Mouse (Mus musculus) gastrocnemius, postnatal 25 days (tissue): ENCODE data around the gene Olfr1411. TPM values are rescaled to one million over a fixed set of nuclear protein-coding genes. Genes with fewer than 3 reads are reported as not detected.

Source experiments
- DNase-seq: peaks from one replicate; pipeline ENCODE4 v3.0.0; 2022
- long read RNA-seq, 2 experiments: library from polyadenylated mRNA; stranded (forward); transcript quantifications; one replicate each; pipeline ENCODE4 v2.0.0; 2021
- total RNA-seq, 2 experiments: library from RNA; stranded (reverse); gene quantifications; 1 replicate in 1 of 2; 2 replicates in 1 of 2; pipeline ENCODE4 v1.2.3; 2021

Gene Olfr1411
- not detected for total RNA-seq
- long read RNA-seq, experiment 1, result 0 reads
- long read RNA-seq, experiment 2, result 0 reads

- no peak for DNase-seq
Measured at GRCm38 (mm10) chr1:92594111-92594510, at the start of gene Olfr1411. TSS of gene Olfr1411 (plus strand) at chr1:92594411.

DNA sequence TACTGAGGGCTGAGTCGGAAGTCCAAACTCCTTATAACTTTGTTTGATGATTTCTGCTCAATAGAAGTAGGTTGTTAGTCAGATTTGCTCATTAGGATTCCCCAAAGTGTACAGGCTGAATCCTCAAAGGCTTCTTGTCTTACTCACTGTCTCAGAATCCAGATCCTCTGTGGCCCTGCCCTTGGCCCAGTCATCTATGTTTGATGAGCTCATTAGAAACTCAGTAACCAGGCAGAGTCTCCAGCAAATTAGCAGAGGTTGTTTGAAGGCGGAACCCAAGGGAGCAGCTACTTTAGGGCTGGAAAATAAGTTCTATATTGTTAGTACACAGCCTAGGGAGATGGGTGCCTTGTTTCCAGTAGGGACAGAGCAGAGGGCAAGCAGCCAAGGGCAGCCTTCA lies 48.3 kb upstream of the Olfr1411 start:
- no peak for DNase-seq

- no peak for DNase-seq
Measured at GRCm38 (mm10) chr1:92571022-92571421, 23.2 kb upstream of the Olfr1411 start, which contains the start of gene Olfr1413. TSS of gene Olfr1413 (plus strand) at chr1:92571322.

- no peak for DNase-seq
Measured at GRCm38 (mm10) chr1:92585479-92585878, 8.7 kb upstream of the Olfr1411 start, which contains the start of gene Olfr1412. TSS of gene Olfr1412 (plus strand) at chr1:92585779.

DNA sequence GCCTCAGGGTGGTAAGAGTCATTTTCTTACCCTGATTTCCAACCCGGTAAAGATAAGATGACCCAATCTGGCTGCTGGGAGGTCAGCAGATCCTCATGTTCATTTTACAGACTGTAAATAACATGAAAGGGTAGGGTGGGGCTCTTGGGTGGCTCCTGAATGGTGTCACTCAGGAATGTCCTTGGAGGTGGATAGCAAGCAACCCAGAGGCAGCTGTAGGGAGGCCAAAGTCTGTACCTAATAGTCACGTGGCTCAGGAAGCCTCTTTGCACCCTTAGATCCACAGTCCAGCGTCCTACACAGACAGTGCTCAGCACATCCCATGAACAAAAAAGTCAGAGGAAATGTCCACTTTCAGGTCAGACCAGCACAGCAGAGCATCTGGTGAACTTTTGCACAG lies 1.8 kb downstream of the Olfr1411 start:
- DNase-seq, result no peak

- DNase-seq, result no peak
Measured at GRCm38 (mm10) chr1:92605482-92605881, 11.3 kb downstream of the Olfr1411 start, which contains the start of gene Olfr1410. TSS of gene Olfr1410 (plus strand) at chr1:92605782.

DNA sequence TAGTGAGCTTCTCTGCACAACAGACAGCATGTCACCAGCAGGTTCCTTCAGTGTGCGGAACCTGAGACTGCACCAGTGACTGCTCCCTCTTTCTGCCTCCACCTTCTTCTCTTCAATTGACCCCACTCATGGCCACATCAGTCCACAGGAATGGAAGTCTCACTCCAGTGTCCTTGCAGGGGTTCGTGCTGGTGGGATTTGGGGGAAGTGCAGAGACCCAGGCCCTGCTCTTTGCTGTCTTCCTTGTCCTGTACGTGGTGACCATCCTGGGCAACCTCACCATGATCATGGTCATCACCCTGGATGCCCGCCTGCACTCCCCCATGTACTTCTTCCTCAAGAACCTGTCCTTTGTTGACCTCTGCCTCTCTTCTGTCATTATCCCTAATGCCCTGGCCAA lies 13.5 kb downstream of the Olfr1411 start:
- DNase-seq, result no peak

DNA sequence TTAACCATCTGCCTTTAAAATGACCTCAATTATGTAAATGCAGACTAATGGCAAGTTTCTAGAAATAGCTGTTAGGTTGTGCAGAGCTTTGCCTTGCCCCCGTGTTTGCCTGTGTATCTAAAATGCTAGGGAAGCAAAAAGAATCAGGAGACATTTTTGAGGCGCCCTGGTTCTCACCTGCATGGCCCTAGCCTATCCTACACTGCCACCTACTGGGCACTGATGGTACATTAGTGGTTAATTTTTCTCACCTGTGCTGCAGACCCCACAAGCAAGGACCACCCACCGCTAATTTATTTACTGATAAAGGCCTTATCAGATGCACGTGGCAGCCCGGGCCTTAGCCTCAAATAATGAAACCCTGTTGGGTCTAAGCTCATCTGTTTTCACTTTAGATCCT lies 16.8 kb downstream of the Olfr1411 start:
- no peak for DNase-seq

DNA sequence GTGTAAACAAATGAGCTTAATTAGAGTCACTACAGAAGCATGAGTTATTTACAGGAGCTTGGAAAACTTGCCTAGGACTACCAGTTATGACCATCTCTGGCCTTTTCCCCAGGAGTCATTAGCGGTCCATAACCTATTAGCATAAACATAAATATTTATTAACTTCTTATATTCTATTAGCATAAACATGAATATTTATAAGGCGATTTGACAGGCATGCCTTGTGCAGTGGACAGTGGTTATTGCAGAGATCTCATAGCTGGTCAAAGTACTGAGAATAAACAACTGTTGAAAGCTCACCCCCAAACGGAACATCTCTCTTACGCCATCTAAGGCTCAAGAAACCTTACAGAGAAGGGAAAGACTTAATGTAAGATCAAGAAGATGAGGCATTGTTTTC lies 19.0 kb downstream of the Olfr1411 start:
- no peak for DNase-seq

GRCm38 (mm10) chr1:92614516-92614915 lies 20.3 kb downstream of the Olfr1411 start:
- no peak for DNase-seq

DNA sequence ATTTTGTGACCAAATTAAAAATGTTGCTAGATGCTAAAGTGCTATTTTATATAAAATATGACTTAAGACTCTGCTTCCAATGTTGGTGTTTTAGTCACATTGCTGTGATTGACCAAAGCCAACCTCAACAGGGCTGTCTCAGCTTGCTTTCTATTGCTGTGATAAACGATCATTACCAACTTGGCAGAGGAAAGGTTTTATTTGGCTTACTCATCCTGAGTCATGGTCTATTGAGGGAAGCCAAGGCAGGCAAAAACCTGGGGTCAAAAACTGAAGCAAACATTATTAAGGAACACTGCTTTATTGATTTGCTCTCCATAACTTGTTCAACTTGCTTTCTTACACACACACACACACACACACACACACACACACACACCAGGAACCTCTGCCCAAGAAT lies 21.8 kb downstream of the Olfr1411 start:
- DNase-seq, result no peak

- DNase-seq, result no peak
Measured at GRCm38 (mm10) chr1:92617488-92617887, 23.3 kb downstream of the Olfr1411 start, which contains the start of gene Olfr12. TSS of gene Olfr12 (plus strand) at chr1:92617788.

DNA sequence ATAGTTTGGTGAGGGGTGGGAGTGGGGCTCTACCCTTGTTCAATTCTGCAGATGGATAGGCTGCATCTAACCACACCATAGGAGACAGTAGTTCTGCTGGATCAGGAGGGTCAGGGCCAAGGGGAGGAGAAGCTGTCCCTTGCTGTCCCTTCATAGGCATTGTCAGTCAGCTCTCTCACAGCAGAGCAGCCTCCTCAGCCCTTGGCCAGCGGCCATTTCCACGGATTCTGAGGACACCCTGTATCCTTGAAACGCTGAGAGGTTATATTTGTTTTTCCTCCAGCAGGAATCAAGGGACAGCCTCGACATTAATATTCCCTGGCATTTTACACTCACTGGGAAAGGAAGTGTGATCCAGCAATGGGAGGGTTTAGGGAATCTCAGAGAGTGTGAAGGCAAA lies 24.1 kb downstream of the Olfr1411 start:
- no peak for DNase-seq

DNA sequence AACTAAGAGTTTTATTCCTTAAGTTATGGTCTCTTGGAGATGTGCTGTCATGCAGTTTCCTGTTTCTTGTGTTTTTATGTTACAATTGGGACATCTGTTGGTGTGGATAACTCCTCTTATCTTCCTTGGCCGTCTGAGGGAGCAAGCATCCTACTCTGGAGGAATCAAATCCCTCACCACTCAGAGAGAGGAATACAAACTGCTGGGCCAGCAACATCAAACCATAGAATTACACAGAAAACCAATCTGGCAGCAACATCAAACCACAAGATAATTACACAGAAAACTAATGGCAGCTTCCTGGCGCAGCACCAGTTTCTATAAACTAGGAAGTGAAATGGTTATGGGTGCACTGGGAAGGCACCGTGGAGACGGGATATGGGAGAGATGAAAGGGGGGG lies 34.0 kb downstream of the Olfr1411 start:
- no peak for DNase-seq

DNA sequence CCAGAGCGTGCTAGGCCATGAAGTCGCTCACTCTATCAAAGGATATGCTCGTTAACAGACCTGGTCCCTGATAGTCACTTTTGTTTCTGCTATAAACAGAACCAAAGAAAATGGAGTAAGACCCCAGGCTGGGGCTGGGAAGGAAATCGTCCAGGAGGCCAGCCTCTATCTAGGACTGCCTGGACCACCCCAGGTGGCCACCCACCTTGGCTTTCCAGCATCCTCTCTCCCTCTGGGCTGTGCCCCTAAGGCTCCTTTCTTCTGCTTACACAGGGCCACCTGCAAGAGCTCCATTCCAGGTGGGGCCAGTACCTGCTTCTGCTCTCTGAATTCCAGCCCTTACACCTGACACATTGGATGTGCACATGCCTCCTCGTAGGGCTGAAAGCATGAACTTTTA lies 38.0 kb downstream of the Olfr1411 start:
- DNase-seq, result no peak

DNA sequence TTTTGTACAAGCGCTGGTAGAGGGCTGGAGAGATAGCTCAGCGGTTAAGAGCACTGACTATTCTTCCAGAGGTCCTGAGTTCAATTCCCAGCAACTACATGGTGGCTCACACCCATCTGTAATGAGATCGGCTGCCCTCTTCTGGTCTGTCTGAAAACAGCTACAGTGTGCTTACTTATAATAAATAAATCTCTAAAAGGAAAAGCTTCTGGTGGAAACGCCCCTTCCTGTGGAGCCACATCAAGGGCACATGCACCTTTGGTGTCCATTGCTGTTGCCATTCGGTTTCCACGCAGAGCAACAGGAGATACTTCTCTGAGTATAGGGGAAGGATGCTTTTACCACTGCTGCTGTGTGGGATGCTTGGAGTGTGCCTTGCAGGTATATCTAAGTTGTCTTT lies 38.7 kb downstream of the Olfr1411 start:
- DNase-seq, result no peak

GRCm38 (mm10) chr1:92633726-92634125 lies 39.5 kb downstream of the Olfr1411 start:
- DNase-seq, result no peak

- no peak for DNase-seq
Measured at GRCm38 (mm10) chr1:92634569-92634968, 40.4 kb downstream of the Olfr1411 start.

GRCm38 (mm10) chr1:92634976-92635599 lies 40.9 kb downstream of the Olfr1411 start:
- no peak for DNase-seq

- no peak for DNase-seq
Measured at GRCm38 (mm10) chr1:92636015-92636414, 41.8 kb downstream of the Olfr1411 start.

DNA sequence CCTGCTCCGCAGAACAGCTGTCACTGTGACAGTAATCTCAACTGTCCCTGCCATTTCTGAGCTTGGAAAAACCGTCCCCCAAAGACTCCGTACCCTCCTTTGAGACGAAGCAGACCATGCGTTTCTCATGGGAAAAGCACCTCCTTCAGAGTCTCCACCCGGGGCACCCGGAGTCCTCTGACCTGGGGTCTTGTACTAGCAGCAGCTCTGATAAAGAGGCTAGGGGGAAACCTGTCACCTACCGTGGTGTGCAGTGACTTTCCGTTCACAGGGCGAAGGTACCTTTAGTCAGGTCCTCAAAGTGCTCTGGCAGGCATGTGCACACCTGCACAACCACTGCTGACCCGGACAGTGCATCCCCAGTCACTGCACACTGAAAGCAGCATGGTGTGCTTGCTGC lies 42.5 kb downstream of the Olfr1411 start:
- no peak for DNase-seq

DNA sequence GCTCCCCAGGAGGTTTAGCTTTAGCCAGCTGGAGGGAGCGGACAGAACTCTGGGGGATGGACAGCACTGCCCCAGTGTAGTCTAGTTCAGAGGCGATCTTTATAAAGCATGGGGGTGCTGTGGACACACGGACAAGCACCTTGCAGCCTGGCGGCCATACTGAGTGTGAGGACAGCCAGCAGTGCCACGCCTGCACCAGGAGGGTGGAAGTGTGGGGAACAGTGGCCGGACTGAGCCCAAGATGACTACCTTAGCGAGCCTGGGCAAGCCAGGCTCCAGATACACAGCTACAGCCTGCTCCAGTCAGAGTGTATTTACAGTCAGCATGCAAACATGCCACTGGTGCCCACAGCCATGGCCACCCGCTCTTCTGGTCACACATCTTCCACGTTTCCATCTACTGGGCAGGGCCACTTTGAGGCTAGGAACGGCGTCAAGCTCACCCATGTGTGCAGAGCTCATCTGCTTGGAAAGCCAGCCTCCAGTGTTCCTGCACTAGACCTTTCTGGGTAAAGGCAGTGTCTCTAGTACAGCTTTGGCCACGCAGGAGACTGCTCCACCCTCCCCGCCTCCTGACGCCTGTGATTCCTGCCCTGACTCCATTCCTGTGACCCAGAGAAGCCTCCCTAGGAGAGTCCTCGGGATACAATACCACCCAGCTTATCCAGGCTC lies 43.4 kb downstream of the Olfr1411 start:
- no peak for DNase-seq

DNA sequence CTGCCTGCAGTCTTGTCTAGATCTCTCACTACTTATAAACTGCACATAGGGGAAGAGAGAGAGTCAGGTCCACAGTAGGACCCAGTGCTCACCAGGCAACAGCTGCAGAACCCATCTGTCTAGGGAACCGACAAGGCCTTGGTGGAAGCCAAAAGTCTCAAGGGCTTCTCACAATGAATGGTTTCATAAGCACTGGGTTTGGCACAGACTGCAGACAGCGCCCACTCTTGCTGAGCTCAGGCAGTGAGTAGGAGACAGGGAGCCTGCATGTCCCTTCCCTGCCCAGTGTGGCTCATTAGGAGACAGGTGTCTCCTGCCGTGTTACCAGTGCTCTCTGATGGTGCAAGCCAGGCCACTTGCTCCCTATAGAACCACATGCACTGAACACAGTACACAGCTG lies 44.0 kb downstream of the Olfr1411 start:
- no peak for DNase-seq

GRCm38 (mm10) chr1:92638736-92639135 lies 44.5 kb downstream of the Olfr1411 start:
- DNase-seq, result no peak
